Mouse (Mus musculus): Measurements from ENCODE around the gene Gstz1.
A peak's percentile ranks its signal among the peaks of the same experiment; 100 is the strongest.
"Not testable (repeated sequence)": the region's sequence is repeated elsewhere in the genome, so short reads cannot be mapped to it uniquely, and the experiment has no call there.

The Gstz1 gene

DNA sequence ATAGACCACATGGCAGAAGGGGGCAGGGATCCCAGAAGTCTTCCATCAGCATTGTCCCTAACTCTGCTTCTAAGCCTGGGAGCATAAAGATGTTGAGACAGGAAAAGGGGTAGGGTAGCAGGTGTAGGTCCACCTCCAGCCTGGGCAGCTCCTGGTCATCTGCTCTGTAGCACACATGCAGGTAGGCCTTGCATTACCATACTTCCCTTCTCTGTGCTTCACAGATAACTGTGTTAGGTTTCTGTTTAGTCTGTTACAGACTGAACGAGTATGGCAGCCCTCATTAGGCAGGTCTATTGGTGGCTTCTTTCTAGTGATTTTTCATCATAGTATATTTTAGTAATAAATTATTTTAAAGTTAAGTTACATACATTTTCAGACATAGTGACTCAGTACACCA is 13.3 kb downstream of the Gstz1 start:
- DNase-seq = no peak

DNA sequence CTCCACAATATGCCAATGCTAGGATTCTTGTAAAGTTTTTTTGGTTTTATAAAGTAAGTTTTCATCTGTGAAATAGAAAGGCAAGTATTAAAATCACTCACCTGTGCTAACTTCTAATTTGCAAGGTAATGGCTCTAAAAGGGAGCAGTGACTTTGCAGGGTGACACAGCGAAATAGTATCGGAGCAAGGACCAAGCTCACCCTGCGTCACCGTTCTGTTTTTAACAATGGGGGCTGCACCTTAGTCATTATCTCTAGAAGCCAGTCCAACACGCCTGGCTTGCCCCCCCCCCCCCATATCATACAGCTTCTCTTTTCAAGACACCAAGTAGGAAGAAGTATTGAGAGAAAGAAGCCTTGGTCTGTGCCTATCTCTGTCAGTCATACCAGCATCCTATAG is 13.8 kb downstream of the Gstz1 start:
- DNase-seq = no peak

DNA sequence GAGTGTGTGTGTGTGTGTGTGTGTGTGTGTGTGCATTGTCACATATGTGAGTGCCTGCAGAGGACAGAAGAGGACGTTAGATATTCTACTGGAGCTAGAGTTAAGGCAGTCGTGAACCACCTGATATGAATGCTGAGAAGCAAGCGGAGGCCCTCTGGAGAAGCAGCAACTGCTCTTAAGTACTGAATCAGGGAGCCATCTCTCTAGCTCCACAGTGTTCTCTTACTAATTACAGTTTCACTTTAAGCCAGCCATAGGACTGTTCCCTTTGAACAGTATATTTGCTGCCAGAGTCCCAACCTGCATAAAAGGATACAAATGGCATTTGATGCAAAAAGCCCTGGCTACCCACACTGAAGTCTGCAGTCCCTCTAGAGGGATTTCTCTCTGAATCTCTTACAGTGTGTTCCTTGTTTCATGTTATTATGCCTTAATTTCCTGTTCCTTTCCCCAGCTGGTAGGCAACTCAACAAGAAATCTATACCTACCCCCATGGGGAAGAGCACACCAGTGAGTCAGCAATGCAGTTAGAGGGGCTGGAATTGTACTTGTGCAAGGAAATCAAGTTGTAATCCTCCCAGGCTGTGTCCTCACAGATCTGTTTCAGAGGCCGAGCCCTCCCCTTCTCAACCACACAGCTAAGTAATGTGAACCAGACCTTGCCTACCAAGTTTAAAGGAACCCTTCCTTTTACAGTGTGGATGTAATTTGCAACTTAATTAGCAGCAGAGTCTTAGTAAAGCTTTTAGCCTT is 28.4 kb downstream of the Gstz1 start:
- DNase-seq = no peak

DNA sequence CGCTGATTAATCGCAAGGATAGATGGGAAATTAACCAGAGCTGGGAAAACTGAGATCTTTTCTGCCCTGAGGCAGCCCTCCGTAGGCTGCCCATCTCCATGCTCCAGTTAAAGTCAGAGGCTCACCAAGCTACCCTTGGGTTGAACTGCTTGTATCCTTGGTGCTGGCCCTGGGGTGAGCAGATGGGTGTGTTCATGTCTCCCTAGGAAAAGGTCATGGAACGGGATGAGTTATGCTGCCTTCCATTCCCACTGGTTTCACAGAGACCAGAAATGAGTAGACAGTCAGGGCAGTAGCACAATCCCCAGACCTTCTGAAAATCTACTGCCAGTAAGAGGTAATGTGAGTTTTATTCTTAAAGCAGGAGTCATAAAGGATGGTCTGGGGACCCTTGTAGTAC is 30.7 kb downstream of the Gstz1 start:
- no peak for DNase-seq

DNA sequence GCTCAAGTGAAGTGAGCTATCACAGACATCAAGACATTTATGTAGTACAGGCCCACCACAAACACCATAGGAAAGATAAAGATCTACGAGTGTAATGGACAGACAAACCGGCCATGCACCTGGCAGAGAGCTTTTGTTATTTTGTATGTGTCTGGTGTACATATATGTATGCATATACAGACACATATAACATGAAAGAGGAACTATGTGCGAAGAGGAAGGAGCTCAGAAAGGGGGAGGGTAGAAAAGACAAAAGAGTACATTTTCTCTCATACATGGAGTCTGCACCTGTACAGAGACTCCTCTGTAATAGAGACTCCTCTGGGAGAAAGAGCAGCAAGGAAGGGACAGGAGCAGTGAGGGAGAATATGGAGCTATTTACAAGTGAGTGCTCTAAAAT is 46.0 kb downstream of the Gstz1 start:
- no peak for DNase-seq

DNA sequence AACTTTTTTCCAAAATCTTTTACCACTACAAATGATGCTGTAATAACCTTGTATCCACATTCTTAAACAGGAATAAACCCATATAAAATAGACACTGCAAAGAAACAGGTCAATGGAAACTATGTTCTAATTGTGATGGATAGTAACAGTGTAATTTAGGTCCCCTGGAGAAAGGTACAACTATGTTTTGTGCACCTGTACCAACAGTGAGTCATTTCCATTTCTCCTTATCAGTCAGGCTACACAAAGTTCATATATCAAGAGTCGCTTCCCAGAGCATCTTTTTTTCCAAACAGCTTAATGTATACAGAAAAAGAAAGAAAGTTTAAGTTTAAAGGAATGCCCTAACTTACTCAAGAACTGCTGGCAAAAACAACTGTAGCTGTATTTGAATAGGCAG is 48.1 kb downstream of the Gstz1 start:
- no peak for DNase-seq

DNA sequence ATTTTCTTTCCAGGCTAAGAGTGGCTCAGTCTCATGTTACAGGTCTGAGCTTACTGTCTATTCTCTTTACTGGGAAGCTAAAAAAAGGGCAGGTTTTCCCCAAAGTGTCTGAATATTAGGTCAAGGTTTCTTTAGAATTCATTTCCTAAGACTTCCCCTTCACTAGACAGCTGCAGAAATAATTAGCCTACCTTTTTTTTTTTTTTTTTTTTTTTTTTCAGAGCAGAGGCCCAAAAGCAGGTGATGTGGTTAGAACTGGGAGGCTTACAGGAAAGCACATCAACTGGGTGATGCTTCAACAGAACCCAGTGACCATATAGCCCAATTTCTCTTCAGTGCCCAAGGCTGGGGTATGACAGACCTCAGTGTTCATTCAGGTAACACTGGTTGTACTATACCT is 49.3 kb downstream of the Gstz1 start:
- no peak for DNase-seq

DNA sequence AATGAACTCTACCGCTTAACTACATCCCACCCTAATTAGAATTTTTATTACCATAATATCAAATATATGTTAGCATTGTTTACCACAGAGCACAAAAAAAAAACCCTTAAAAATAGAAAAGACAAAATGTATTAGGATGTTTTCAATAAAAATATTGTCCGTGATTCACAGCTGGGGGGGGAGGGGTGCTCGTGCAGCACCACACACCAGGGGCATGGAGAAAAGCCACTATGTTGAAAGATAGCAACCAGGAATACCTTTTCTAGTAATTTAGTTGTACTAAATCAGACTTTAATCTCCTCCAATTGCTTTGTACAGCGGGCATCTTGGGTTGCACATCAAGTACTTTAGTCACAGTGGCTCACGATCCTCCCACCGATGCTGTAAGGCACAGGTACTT is 51.8 kb downstream of the Gstz1 start:
- DNase-seq = no peak

DNA sequence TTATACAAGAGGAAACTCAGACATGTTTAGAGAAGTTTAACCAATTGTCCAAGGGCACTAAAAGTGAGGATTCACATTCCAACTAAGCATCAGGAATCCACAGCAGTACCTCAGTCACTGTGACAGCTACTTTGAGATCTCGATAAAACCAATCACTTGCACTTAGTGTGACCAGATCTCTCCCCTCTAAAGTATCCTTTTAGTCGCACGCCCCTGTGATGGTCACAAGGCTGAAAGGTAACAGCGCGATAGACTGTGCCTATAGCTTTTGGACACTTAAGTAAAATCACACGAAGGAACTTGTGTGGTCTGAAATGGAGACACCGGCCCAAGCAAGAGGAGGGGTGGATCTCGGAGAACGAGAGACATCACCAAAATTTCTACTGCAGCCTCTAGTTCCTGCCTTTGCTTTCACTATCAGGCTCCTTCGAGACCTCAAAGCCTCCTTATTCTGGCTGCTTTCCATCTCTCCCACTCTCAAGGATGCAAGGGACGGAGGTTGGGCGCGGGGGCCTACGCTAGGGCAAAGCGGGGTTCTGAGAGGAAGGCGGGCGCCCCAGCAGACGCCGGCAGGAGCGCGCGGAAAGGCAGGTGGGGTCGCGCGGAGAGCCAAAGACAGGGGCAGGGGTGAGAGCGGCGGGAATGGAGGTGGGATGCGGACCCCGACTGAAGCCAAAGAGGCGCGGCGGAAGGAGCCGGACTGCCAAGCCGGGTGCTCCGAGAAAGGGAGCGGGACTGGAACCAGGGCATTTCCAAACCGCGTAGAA is 52.4 kb downstream of the Gstz1 start, which contains the start of gene Samd15:
Samd15 (plus strand) TSS at position 518 of the 767 bp plus-strand sequence.
- peak; percentile 49 to 55 for DNase-seq

DNA sequence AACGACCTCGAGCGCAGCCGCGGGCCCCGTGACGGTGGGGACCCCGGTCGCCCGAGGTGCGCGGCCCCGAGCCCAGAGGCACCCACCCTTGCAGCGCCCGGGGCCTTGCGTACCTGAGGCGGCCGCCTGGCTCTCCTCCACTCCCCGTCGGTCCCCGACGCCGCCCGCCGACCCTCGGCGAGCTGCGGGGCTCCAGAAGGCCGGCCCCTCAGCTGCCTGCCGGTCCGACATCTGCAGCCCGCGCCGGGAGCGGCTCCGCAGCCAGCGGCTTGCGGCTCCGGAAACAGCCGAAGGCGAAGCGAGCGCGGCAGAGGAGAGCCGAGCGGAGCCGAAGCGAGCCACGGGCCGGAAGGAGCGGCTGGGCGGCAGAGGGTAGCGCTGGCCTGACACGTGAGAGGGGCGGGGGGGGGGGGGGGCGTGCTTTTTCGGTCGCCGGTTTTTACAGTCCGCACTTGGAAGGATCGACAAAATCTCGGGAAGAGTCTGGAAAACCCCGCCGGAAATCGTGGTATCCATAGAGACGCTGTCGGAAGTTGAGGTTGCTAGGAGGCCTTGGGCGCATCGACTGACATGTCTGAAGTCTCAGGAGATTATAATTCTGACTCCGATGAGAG is 53.1 kb downstream of the Gstz1 start, which contains the start of gene Tmed8:
Tmed8 (minus strand) TSS at position 482 of the 614 bp plus-strand sequence.
- peak; percentile 75 to 77 for DNase-seq

DNA sequence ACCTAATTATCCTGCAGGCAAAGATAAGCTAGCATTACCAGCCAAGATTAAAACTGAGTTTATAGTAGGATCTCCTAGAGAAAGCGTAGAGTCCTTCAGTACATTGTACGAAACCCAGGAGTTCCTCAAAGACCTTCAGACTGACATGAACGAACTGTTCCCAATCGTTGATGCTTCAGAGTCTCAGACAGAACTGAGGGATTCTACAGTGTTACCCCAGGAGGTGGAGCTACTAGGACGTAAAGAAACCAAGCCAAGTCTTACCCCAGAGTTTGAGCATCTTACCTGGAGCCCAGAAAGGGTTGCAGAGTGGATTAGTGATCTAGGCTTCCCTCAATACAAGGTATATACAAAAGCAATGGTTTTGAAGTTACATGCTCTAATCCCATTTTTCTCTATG is 54.7 kb downstream of the Gstz1 start:
- no peak for DNase-seq

DNA sequence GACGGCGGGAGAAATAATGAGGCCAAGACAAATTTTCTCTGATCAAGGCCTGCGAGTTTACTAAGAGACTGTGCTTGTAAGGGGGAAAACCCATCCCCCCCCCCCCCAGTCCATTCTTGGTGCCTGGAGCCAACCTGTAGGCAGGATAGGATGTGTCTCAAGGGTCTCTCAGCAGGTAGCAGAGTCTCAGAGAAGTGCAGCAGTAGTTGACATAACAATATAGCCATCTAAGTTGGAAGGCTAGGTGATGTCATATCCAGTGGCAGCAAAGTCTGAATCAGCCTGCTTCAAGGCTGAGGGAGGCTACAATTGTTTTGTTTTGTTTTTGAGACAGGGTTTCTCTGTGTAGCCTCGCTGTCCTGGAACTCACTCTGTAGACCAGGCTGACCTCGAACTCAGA is 58.8 kb downstream of the Gstz1 start:
- DNase-seq = not testable (repeated sequence)

DNA sequence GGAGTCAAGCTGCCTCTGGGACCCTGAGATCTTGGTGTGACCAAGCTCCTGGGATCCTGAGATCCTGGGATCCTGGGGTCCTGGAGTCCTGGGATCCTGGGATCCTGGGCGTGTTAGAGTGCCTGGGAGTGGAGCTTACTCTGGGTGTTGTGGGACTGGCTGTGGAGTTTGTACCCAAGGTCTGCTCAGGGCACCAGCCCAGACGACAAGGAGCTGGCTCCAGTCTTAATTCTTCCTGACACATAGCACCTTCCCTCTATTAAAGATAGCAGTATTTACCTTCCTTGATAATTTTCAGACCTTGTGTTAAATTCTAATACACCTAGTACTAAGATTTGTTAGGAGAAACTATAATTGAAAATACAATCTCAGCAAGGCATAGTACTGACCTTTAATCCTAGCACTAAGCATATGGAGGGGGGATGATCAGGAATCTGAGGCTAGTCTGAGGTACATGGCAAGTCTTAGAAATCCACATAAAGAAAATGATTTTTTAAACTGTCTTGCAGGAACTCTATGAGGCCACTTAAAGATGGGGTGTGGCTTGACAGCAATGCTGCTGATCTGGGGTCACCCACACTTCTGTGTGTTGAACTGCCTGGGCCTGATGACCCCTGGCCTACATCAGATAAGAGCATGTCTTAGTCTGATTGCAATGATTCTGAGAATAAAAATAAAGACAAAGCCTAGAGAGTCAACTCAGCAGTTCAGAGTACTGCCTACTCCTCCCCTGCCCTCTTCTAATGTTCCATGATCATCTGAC is 66.1 kb downstream of the Gstz1 start:
- DNase-seq = no peak
